Mouse (Mus musculus): ENCODE data around the gene Il3ra.

GRCm38 (mm10) chr14:14350263-14351147, 4.4 kb downstream of the Il3ra start:
- TF ChIP-seq CTCF (IDR thresholded peaks at IDR 0.05; ENCODE audit: borderline replicate concordance, control insufficient read depth, extremely low read depth, insufficient read depth, low read length, poor library complexity) (no peak), POLR2A (IDR thresholded peaks at IDR 0.05; ENCODE audit: control insufficient read depth, extremely low read depth, insufficient read depth, low read length, poor library complexity) (no peak)

All from thymus, adult 2 months (tissue).